Mouse (Mus musculus) forebrain, embryonic 16.5 days (tissue): Measurements from ENCODE around the gene Ube2h. TPM values are rescaled to one million over a fixed set of nuclear protein-coding genes. Genes with fewer than 3 reads are reported as not detected.

Source experiments
- ATAC-seq: fragments of 200-750 bp; cut with Nextera tagmentation; 2 replicates; pipeline ENCODE4 v1.8.0; 2017; ENCODE audit warnings: mild to moderate bottlenecking, moderate library complexity
- H3K27ac ChIP-seq: fragments of 300-500 bp; sonication (generic); 2 replicates; pipeline ENCODE4 v1.5.1; 2014; ENCODE audit warnings: low read length, control low read depth
- H3K27me3 ChIP-seq: fragments of 300-500 bp; sonication (generic); replicated peaks from 2 replicates; pipeline ENCODE4 v1.6.1; 2014; ENCODE audit warnings: low read length; ENCODE audit not compliant: control insufficient read depth, insufficient read depth
- H3K36me3 ChIP-seq: fragments of 300-500 bp; sonication (generic); 2 replicates; pipeline ENCODE4 v1.6.1; 2014; ENCODE audit not compliant: control insufficient read depth, insufficient read depth
- H3K4me1 ChIP-seq: fragments of 300-500 bp; sonication (generic); replicated peaks from 2 replicates; pipeline ENCODE4 v1.6.1; 2014; ENCODE audit warnings: low read length; ENCODE audit not compliant: control insufficient read depth, insufficient read depth
- H3K4me2 ChIP-seq: fragments of 300-500 bp; sonication (generic); 2 replicates; pipeline ENCODE4 v1.6.1; 2014; ENCODE audit warnings: mild to moderate bottlenecking, low read length, control low read depth
- H3K4me3 ChIP-seq: fragments of 300-500 bp; sonication (generic); replicated peaks from 2 replicates; pipeline ENCODE4 v1.5.1; 2014; ENCODE audit warnings: mild to moderate bottlenecking, low read length, control low read depth
- H3K9ac ChIP-seq: fragments of 300-500 bp; sonication (generic); replicated peaks from 2 replicates; pipeline ENCODE4 v1.6.1; 2014; ENCODE audit warnings: low read depth, low read length, control low read depth
- H3K9me3 ChIP-seq: fragments of 300-500 bp; sonication (generic); 2 replicates; pipeline ENCODE4 v1.6.1; 2016; ENCODE audit warnings: low read length; ENCODE audit not compliant: control insufficient read depth
- WGBS: fragments of 180-500 bp; shearing (Covaris S2); extraction: QIAGEN DNeasy Blood & Tissue Kit; methylation state at CpG from one replicate; pipeline ENCODE4 v1.1.7; 2014; 5-methylcytosine and 5-hydroxymethylcytosine counted together
- polyA plus RNA-seq: library from polyadenylated mRNA; unstranded; fragments of >200 nt; fragmentation: Nextera tagmentation; extraction: Ambion mirVana; gene quantifications from 2 replicates; pipeline ENCODE4 v1.2.1, GENCODE M21; 2015

Ube2h gene
- polyA plus RNA-seq, 1 experiment from 2014 or later = 65.9 TPM

- H3K4me1 ChIP-seq = peaks cover 32% of the 10 kb centered on the region
- ATAC-seq = no peak
- peaks cover 62% of the 10 kb centered on the region for H3K27me3 ChIP-seq
- H3K36me3 ChIP-seq = no peaks in the 10 kb centered on the region
- H3K27ac ChIP-seq = no peak overlapping the region
- H3K9me3 ChIP-seq = no peaks in the 10 kb centered on the region
- no peak overlapping the region for H3K9ac ChIP-seq
- 1% methylated on average over 44 of the region's 44 CpGs for WGBS
- peak overlapping the region; percentile 34 for H3K4me2 ChIP-seq
- peak overlapping the region; percentile 22 for H3K4me3 ChIP-seq
These were observed 131.4 kb downstream of the Ube2h start for GRCm38 (mm10) chr6:30172820-30173550.

GRCm38 (mm10) chr6:30172441-30172819, 131.9 kb downstream of the Ube2h start:
- Histone ChIP-seq H3K4me3 (no peak overlapping the region), H3K9ac (no peak overlapping the region), H3K27ac (no peak overlapping the region), H3K4me1 (peaks cover 31% of the 10 kb centered on the region), H3K9me3 (no peaks in the 10 kb centered on the region), H3K36me3 (no peaks in the 10 kb centered on the region), H3K27me3 (peaks cover 60% of the 10 kb centered on the region), H3K4me2 (no peak overlapping the region)
- ATAC-seq = no peak
- 3% methylated on average over 8 of the region's 8 CpGs for WGBS

- Histone ChIP-seq H3K27me3 (peaks cover 56% of the 10 kb centered on the region), H3K4me2 (no peak overlapping the region), H3K4me3 (no peak overlapping the region), H3K9ac (no peak overlapping the region), H3K4me1 (peaks cover 30% of the 10 kb centered on the region), H3K36me3 (no peaks in the 10 kb centered on the region), H3K27ac (no peak overlapping the region), H3K9me3 (no peaks in the 10 kb centered on the region)
- WGBS = 16% methylated on average over 10 of the region's 10 CpGs
- ATAC-seq = no peak
These were observed 132.4 kb downstream of the Ube2h start for GRCm38 (mm10) chr6:30171967-30172366.

GRCm38 (mm10) chr6:30171226-30171625, 133.1 kb downstream of the Ube2h start:
- H3K4me3 ChIP-seq = no peak overlapping the region
- no peaks in the 10 kb centered on the region for H3K36me3 ChIP-seq
- no peak overlapping the region for H3K4me2 ChIP-seq
- no peak for ATAC-seq
- H3K4me1 ChIP-seq = peaks cover 30% of the 10 kb centered on the region
- peaks cover 53% of the 10 kb centered on the region for H3K27me3 ChIP-seq
- 22% methylated on average over 8 of the region's 8 CpGs for WGBS
- H3K9ac ChIP-seq = no peak overlapping the region
- no peak overlapping the region for H3K27ac ChIP-seq
- no peaks in the 10 kb centered on the region for H3K9me3 ChIP-seq

- Histone ChIP-seq H3K4me3 (no peak overlapping the region), H3K9me3 (no peaks in the 10 kb centered on the region), H3K27ac (no peak overlapping the region), H3K27me3 (peaks cover 37% of the 10 kb centered on the region), H3K36me3 (no peaks in the 10 kb centered on the region), H3K4me2 (no peak overlapping the region), H3K9ac (no peak overlapping the region), H3K4me1 (peaks cover 14% of the 10 kb centered on the region)
- ATAC-seq = no peak
- 53% methylated on average over 12 of the region's 12 CpGs for WGBS
These were observed 135.2 kb downstream of the Ube2h start for GRCm38 (mm10) chr6:30169148-30169547.

- WGBS = 91% methylated on average over 3 of the region's 3 CpGs
- Histone ChIP-seq H3K4me1 (peaks cover 6% of the 10 kb centered on the region), H3K4me3 (no peak overlapping the region), H3K36me3 (no peaks in the 10 kb centered on the region), H3K4me2 (no peak overlapping the region), H3K9ac (no peak overlapping the region), H3K27ac (no peak overlapping the region), H3K27me3 (peaks cover 28% of the 10 kb centered on the region), H3K9me3 (no peaks in the 10 kb centered on the region)
- no peak for ATAC-seq
These were observed 136.1 kb downstream of the Ube2h start for GRCm38 (mm10) chr6:30168275-30168674.

GRCm38 (mm10) chr6:30167192-30167591, 137.1 kb downstream of the Ube2h start:
- Histone ChIP-seq H3K4me1 (no peaks in the 10 kb centered on the region), H3K4me2 (no peak overlapping the region), H3K9ac (no peak overlapping the region), H3K36me3 (no peaks in the 10 kb centered on the region), H3K27me3 (peaks cover 20% of the 10 kb centered on the region), H3K9me3 (no peaks in the 10 kb centered on the region), H3K27ac (no peak overlapping the region), H3K4me3 (no peak overlapping the region)
- ATAC-seq = no peak
- WGBS = 8% methylated on average over 11 of the region's 11 CpGs

GRCm38 (mm10) chr6:30166349-30166748, 138.0 kb downstream of the Ube2h start:
- Histone ChIP-seq H3K36me3 (no peaks in the 10 kb centered on the region), H3K4me1 (no peaks in the 10 kb centered on the region), H3K9ac (no peak overlapping the region), H3K9me3 (no peaks in the 10 kb centered on the region), H3K27me3 (peaks cover 12% of the 10 kb centered on the region), H3K4me2 (no peak overlapping the region), H3K27ac (no peak overlapping the region), H3K4me3 (no peak overlapping the region)
- ATAC-seq = no peak
- 54% methylated on average over 3 of the region's 3 CpGs for WGBS

- ATAC-seq = no peak
- Histone ChIP-seq H3K9ac (no peak overlapping the region), H3K36me3 (no peaks in the 10 kb centered on the region), H3K27ac (no peak overlapping the region), H3K9me3 (no peaks in the 10 kb centered on the region), H3K4me1 (no peaks in the 10 kb centered on the region), H3K4me3 (no peak overlapping the region), H3K4me2 (no peak overlapping the region), H3K27me3 (no peaks in the 10 kb centered on the region)
- WGBS = 52% methylated on average over 7 of the region's 7 CpGs
These were observed 142.2 kb downstream of the Ube2h start for GRCm38 (mm10) chr6:30162091-30162490.

GRCm38 (mm10) chr6:30161618-30162017, 142.7 kb downstream of the Ube2h start:
- H3K9ac ChIP-seq = no peak overlapping the region
- no peak overlapping the region for H3K4me2 ChIP-seq
- H3K27ac ChIP-seq = no peak overlapping the region
- H3K36me3 ChIP-seq = no peaks in the 10 kb centered on the region
- no peaks in the 10 kb centered on the region for H3K4me1 ChIP-seq
- H3K27me3 ChIP-seq = no peaks in the 10 kb centered on the region
- no peak overlapping the region for H3K4me3 ChIP-seq
- no peak for ATAC-seq
- 69% methylated on average over 2 of the region's 2 CpGs for WGBS
- H3K9me3 ChIP-seq = no peaks in the 10 kb centered on the region
